Mouse (Mus musculus) hematopoietic multipotent progenitor cell, adult 10-12 weeks (in vitro differentiated cells): ENCODE measurements around the gene Rabl2. TPM values are rescaled to one million over a fixed set of nuclear protein-coding genes. Genes with fewer than 3 reads are reported as not detected.

Experiments
- polyA plus RNA-seq: library from polyadenylated mRNA; stranded (reverse); fragments of >175 nt; gene quantifications from 2 replicates; pipeline ENCODE4 v1.2.3, GENCODE M21; 2012; ENCODE audit warnings: low replicate concordance

Rabl2 gene
- polyA plus RNA-seq, result 3.7 and 4.4 TPM in 2 replicates

DNA sequence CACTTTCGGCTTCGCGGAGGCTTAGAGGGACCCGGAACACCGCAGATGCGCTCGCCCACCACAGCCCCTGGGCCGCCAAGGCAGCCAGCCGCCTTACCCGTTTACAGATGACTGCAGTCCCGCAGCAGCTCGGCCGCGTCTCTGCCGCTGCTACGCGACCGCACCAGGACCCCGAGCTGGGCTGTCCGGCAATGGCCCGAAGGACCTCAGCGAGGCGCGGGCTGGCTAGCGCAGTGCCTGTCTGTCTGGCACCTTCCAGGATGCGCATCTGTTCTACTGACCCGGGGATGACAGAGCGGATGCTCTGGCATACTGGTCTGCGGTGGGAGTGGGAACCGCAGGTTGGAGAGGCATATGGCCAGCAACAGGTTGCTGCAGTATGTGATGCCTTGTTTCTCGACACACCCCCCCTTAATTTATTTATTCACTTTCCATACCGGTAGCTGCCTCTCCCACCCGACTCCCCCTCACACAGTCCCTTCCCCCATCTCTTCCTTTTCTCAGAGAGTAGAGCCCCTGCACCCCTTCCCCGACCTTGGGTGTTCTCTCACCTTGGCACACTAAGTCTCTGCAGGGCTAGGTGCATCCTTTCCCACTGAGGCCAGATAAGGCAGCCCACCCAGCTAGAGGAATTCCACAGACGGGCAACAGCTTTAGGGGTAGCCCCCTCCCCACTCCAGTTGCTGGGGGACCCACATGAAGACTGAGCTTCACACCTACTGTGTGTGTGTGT is at the start of gene Rabl2:
TSS of gene Rabl2 (minus strand) at position 201 of the 733 bp plus-strand sequence.

GRCm38 (mm10) chr15:89568114-89568513 is 23.6 kb downstream of the Rabl2 start, which contains the start of gene Acr:
Gene Acr (plus strand): TSS chr15:89568326.

Other genes starting within 250 kb of the Rabl2 start
- gene Lmf2, start 236.3 kb downstream of the Rabl2 start, polyA plus RNA-seq, result 107 and 187 TPM in 2 replicates
- gene Ncaph2, start 236.2 kb downstream of the Rabl2 start, polyA plus RNA-seq, result 47.9 and 48.1 TPM in 2 replicates
- 35.5 and 46.3 TPM in 2 replicates for gene Sco2, start 218.1 kb downstream of the Rabl2 start, polyA plus RNA-seq
- 1.3 and 2.9 TPM in 2 replicates for gene Tymp, start 214.9 kb downstream of the Rabl2 start, polyA plus RNA-seq
- gene Odf3b, start 212.6 kb downstream of the Rabl2 start, polyA plus RNA-seq, result 1.4 and 3.2 TPM in 2 replicates
- not detected in 2 replicates for gene Klhdc7b, start 207.0 kb downstream of the Rabl2 start, polyA plus RNA-seq
- gene Syce3, start 181.4 kb downstream of the Rabl2 start, polyA plus RNA-seq, result not detected in 2 replicates
- 0.33 and 2.2 TPM in 2 replicates for gene Cpt1b, start 166.1 kb downstream of the Rabl2 start, polyA plus RNA-seq
- gene C730034F03Rik, start 162.3 kb downstream of the Rabl2 start, polyA plus RNA-seq, result 0.24 and 0.42 TPM in 2 replicates
- gene Gm44502, start 162.2 kb downstream of the Rabl2 start, polyA plus RNA-seq, result 0.86 and 3.8 TPM in 2 replicates
- 150 and 271 TPM in 2 replicates for gene Chkb, start 162.0 kb downstream of the Rabl2 start, polyA plus RNA-seq
- gene Mapk8ip2, start 138.0 kb downstream of the Rabl2 start, polyA plus RNA-seq, result 0.02 TPM in 1 of 2 replicates, not detected in the other
- 51.3 and 54.9 TPM in 2 replicates for gene Arsa, start 114.5 kb downstream of the Rabl2 start, polyA plus RNA-seq
- 1.6 and 7.3 TPM in 2 replicates for gene Shank3, start 92.3 kb downstream of the Rabl2 start, polyA plus RNA-seq
- 0.08 TPM in 1 of 2 replicates, not detected in the other for gene Acr, start 23.6 kb downstream of the Rabl2 start, polyA plus RNA-seq
- not detected in 2 replicates for gene Syt10, start 249.9 kb upstream of the Rabl2 start, polyA plus RNA-seq